Mouse (Mus musculus) thymus, postnatal 0 days (tissue): ENCODE data around the gene Wdr90. TPM values are rescaled to one million over a fixed set of nuclear protein-coding genes. Genes with fewer than 3 reads are reported as not detected.

Experiments used
- DNase-seq: peaks from one replicate; pipeline ENCODE4 v3.0.0-alpha.2; 2015; ENCODE audit warnings: low spot score
- polyA plus RNA-seq: library from polyadenylated mRNA; unstranded; fragments of >200 nt; fragmentation: Nextera tagmentation; extraction: Ambion mirVana; gene quantifications from 2 replicates; pipeline ENCODE4 v1.2.1, GENCODE M21; 2015

The Wdr90 gene
- polyA plus RNA-seq, 1 experiment from 2014 or later: 10.1 TPM

DNA sequence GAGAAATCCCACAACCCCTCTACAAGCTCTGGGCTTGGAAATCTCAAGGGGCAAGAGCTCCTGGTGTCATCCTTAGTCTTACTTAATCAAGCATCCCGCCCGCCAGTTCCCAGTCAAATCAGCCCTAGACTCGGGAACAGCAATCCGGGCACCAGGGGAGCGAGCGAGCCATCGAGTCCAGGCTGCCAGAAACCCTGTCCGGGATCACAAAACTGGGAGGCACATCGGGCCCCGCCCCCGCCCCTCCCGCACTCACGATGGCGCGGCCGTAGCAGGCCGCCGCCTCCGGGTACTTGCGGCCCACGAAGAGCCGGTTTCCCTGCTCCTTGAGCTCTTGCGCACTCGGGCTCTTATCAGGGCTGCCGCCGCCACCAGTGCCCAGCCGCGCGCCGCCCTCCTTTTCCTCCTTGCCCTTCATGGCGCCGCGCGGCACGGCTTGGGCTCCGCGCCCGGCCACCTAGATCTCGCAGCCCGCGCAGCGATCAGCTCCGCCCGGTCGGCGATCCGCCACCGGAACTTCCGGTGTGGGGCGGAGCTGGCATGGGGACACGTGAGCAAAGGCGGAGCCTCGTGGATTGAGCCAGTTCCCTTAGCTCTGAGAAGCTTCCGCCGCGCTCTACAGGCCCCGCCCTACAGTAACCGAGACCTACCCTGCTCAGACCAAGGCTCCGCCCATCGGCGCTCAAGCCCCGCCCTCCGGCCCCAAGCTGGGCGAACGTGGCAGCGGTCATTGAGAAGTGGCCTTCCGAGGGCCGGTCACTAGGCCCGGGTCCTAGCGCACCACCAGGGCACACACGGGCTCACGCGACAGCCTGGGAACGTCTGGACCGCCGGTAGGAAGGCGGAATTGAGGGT is 28.6 kb downstream of the Wdr90 start:
- peak; percentile 98 for DNase-seq

DNA sequence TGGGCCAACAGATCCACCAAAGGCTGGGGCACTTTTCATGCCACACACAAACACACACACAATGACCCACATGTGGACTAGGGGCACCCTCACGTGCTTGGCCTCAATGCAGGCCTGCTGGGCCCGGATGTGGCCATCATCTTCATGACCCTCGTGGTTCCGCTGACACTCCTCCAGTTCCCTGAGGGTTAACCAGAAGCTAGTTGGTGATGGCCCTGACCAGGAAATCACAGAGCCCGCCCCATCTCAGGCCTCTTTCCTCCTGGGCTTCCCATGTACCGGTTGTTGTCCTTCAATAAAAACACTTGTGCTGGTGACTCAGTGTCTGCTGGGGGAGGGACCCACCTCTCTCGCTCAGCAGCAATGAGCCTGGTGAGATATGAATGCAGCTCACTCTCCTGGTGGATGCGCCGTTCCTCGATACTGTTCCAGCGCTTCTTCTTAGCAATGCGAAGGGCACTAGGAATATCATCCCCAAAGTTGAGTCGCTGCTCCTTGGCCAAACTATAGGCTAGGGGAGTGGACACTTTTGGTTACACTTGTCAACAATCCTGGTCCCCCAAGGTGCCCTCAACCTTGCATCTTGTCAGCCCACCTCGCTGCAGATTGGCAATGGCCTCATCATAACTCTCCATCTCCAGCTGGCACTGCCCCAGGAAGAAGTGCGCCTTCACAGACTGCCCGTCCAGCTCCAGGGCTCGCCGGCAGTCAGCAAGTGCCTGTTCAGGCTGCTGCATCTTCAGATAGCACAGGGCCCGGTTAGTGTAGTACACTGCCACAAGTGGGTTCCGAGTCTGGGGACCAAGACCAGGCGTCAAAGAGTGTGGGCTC is 29.6 kb downstream of the Wdr90 start:
- no peak for DNase-seq

- no peak for DNase-seq
These were observed 30.4 kb downstream of the Wdr90 start for GRCm38 (mm10) chr17:25830806-25831431.

GRCm38 (mm10) chr17:25830200-25830753 is 31.0 kb downstream of the Wdr90 start:
- DNase-seq: no peak

DNA sequence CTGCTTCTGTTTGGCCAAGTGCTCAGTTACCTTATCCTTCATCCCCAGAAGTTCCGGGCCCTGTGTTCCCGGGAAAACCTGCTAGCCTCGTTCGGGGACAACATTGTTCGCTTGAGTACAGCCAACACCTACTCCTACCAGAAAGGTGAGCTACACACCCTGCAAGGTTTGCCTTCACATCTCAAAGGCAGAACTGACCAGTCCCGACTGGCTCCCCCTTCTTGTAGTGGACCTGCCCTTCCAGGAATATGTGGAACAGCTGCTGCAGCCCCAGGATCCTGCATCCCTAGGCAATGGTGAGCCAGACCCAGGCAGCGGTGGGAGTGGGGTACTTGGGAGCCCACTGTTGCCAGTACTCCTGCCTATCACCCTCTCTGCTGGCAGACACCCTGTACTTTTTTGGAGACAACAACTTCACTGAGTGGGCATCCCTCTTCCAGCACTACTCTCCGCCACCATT is 31.7 kb downstream of the Wdr90 start:
- DNase-seq: no peak

DNA sequence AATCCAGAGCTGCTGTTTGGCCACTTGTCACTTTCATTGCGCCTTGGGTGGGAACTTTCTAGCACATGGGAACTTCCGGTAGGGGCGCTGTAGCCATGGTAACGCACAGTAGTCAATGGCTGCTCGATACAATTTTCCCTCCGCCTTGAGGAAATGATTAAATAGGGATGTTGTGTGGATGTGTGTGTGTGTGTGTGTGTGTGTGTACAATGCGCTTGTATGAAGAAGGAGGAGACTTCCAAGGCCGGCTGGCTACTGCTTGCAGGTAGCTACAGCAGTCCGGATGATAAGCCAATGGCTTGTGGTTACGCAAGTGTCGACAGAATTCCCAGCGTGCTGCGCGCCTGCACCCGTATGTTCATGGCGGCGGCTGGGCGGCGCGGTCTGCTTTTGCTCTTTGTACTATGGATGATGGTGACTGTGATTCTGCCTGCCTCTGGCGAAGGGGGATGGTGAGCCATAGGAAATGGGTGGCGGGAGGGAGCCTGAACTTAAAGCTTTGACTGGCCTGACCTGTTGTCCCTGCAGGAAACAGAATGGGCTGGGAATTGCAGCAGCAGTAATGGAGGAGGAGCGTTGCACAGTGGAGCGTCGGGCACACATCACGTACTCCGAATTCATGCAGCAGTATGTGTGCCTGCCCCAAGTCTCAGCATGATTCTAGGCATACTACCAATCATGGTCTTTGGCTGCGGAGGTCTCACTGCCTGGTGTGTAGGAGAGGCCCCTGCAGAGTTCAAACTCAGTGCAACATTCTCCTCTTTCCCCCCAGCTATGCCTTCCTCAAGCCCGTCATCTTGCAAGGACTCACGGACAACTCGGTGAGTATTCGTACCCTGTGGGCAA is 32.4 kb downstream of the Wdr90 start, which contains the start of gene Jmjd8:
Gene Jmjd8 (plus strand): TSS at position 156 of the 846 bp plus-strand sequence.
- peak; percentile 81 for DNase-seq

GRCm38 (mm10) chr17:25828223-25828594 is 33.1 kb downstream of the Wdr90 start:
- peak; percentile 22 for DNase-seq

- DNase-seq: no peak
These were observed 33.6 kb downstream of the Wdr90 start for GRCm38 (mm10) chr17:25827546-25828222.

GRCm38 (mm10) chr17:25827011-25827410 is 34.3 kb downstream of the Wdr90 start:
- no peak for DNase-seq

DNA sequence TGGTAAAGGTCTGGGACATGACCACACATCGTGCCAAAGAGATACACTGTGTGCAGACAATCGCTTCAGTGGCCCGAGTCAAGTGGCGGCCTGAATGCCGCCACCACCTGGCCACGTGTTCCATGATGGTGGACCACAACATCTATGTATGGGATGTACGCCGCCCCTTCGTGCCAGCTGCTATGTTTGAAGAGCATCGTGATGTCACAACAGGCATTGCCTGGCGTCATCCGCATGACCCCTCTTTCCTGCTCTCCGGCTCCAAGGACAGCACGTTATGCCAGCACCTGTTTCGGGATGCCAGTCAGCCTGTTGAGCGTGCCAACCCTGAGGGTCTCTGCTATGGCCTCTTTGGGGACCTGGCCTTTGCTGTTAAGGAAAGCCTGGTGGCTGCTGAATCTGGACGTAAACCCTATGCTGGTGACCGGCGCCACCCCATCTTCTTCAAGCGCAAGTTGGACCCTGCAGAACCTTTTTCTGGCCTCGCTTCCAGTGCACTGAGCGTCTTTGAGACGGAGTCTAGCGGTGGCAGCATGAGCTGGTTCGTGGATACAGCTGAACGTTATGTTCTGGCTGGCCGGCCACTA is 35.2 kb downstream of the Wdr90 start:
- DNase-seq: no peak

- DNase-seq: no peak
These were observed 36.0 kb downstream of the Wdr90 start for GRCm38 (mm10) chr17:25825311-25825710.

- no peak for DNase-seq
These were observed 36.7 kb downstream of the Wdr90 start for GRCm38 (mm10) chr17:25824362-25825142.

DNA sequence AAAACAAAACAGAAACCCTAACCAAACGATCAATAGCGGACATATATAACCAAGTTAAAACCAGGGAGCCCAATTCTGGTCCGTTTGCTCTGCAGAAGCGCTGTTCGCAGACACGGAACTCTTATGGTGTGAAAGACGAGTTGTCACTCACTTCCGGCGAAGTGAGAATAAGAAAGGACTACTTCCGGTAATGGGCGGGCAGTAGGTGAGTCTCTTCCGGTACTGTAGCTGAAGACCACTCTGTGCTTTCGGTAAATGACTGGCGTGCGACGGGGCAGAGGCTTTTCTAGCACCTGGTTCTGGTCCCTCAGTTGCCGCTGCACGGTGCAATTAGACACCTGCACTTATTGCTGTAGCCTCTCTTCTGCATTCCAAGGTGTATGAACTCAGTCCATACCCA is 37.8 kb downstream of the Wdr90 start, which contains the start of gene Wdr24:
Gene Wdr24 (plus strand): TSS at position 176 of the 400 bp plus-strand sequence.
- DNase-seq: peak; percentile 89

- DNase-seq: no peak
These were observed 42.2 kb downstream of the Wdr90 start for GRCm38 (mm10) chr17:25818851-25819780.

DNA sequence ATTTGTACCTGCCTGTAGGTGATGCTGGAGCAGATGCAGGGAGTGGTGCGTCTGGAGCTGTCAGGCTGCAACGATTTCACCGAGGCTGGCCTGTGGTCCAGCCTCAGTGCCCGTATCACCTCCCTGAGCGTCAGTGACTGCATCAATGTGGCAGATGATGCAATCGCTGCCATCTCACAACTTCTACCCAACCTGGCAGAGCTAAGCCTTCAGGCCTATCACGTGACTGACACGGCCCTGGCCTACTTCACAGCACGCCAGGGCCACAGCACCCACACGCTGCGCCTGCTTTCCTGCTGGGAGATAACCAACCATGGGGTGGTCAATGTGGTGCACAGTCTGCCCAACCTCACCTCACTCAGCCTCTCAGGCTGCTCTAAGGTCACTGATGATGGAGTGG is 43.6 kb downstream of the Wdr90 start:
- no peak for DNase-seq

- peak; percentile 83 for DNase-seq
These were observed 47.8 kb downstream of the Wdr90 start for GRCm38 (mm10) chr17:25813471-25813870.

DNA sequence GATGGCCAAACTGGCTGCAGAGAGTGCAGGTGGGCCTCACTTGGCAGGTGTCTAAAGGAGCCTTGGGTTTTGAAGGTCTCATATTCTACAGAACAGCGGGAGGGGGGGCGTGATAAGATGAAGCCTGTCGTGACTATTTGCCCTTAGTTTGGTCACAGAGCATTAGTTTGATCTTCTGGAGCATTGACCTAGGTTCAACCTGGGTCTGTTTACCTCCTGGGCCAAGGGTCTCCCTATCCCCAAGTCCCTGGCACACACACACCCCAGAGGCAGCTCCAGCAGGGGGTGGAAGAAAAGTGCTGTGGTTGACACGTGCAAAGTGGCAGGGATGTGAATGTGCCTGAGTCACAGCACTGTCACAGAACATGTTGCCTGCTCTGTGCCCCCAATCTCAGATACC is 50.4 kb downstream of the Wdr90 start:
- DNase-seq: no peak
